Mouse (Mus musculus): Measurements from ENCODE around the gene Myl12a. TPM values are rescaled to one million over a fixed set of nuclear protein-coding genes. Genes with fewer than 3 reads are reported as not detected.

Gene Myl12a
- total RNA-seq, 4 experiments from 2014 or later, result 878 to 1,206 (median 1,167) TPM

DNA sequence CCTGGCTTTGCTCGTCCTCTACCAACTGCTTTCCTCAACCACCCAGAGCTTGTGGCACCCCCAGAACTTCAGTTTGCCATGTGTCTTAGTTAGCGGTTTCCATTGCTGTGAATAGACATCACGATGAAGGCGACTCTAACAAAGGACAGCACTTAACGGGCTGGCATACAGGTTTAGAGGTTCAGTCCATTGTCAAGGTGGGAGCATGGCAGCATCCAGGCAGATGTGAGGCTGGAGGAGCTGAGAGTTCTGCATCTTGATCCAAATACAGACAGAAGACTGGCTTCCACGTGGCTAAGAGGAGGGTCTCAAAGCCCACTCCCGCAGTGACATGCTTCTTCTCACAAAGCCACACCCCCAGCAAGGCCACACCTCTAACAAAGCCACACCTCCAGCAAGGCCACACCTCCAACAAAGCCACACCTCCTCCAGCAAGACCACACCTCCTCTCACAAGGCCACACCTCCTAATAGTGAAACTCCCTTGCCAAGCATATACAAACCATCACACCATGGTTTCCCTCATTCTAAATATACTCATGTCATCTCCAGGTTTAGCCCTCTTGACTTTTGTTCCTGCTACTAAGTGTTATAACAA lies 8.1 kb upstream of the Myl12a start:
- no peak for DNase-seq (ENCODE audit: low spot score)

DNA sequence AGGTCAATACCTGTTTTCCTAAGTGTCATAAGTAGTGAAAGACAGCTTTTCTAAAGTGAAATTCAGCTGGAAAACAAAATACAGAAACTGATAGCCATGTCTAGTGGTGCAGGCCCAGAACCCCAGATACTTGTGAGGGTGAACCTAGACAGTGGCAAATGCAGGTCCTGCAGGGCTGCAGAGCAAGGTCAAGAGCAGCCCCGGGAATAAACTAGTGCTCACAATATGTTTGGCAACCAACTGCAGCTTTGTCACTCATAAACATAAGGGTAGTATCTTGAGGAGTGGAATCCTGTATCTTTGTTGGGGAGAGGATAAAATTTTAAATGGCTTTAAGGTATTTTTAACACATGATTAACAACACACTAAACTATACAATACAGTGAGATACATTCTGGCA lies 7.1 kb upstream of the Myl12a start:
- DNase-seq (ENCODE audit: low spot score), result no peak

DNA sequence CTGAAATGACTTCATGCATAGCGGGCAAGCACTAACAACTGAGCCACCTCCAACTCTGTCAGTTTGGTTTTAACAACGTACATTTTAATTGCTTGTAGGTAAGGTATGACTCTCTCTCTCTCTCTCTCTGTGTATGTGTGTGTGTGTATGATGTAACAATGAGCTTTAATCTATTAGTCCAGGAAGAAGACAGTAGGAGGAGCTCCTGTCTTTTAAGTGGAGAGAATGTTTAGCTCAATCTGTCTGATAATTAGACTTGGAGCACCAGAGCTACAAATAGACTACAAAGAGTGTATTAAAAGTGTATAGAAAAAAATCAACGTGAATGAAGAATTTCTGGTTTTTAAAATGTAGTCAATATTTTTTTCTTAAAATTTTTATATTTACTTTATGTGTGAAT lies 6.0 kb upstream of the Myl12a start:
- DNase-seq (ENCODE audit: low spot score), result no peak

DNA sequence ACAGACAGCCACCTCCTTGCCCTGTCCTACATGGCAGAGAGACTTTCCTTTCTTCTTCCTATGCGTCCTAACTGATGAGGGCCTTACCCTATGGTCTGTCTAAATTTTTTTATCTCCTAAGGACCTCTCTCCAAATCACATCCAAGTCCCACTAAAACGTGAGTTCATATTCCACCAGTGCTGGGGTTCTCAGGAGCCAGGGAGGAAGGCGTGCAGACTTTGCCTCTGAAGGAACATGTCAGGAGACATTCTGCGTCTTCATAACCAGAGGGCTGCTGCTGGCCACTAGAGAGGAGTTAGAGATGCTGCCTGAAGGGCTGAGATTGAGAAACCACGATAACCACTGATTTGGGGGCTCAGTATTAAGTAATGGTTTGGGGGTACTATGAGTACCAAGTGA lies 4.3 kb upstream of the Myl12a start:
- no peak for DNase-seq (ENCODE audit: low spot score)

DNA sequence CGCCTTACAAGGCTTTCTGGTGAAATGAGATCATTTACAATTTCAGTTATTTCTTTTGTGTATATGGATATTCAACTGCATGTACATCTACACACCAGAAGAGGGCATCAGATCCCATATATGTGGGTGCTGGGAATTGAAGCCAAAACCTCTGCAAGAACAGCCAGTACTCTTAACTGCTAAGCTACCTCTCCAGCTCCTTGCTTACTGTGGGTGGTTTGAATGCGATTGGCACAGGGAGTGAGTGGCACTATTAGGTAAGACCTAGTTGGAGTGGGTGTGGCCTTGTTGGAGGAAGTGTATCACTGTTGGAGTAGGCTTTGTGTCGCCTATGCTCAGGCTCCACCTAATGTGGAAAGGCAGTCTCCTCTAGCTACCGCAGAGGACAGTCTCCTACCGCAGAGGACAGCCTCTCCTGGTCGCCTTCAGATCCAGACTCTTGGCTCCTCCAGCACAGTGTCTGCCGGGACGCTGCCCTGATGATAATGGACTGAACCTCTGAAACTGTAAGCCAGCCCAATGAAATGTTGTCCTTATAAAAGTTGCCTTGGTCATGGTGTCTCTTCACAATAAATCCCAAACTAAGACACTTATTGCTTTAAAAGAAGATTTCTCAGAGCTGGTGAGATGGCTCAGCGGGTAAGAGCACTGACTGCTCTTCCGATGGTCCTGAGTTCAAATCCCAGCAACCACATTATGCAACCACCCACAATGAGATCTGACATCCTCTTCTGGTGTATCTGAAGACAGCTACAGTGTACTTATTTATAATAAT lies 1.7 kb upstream of the Myl12a start:
- no peak for DNase-seq (ENCODE audit: low spot score)

DNA sequence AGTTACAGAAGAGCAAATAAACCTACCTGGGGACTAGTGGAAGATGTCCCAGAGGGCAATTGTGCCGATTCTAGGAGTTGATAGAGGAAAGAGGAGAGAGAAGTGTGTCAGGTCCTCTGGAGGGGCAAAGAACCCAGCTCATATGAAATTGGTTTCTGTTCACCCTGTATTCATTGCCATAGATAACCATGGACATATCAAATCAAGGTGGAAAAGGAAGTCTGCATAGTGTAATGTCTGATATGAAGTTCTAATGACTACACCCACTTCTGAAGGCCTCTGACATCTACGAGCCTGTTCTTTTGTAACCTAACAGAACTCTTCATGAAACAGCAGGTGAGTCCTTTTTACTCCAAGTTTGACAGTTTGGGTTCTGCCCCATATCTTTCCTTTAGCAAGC lies 1.0 kb upstream of the Myl12a start:
- no peak for DNase-seq (ENCODE audit: low spot score)

DNA sequence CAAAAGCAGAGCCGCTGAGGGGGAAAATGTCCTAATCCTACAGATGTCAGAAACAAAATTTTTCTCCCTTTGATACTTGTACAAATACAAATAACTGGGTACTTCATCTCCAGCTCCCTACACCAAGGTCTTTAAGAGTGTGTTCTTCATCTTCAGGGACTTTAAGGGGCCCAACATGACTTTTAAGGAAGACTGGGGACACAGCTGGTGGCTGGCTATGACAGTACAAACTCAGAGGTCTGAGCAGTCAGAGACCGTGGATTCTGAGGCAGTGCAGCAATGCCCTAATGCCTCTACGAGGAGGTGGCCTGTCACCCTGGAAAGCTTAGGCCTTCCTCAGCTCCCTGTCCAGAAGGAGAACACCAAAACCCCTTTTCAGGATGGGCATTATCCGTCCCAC lies 434 bp upstream of the Myl12a start:
- no peak for DNase-seq (ENCODE audit: low spot score)

DNA sequence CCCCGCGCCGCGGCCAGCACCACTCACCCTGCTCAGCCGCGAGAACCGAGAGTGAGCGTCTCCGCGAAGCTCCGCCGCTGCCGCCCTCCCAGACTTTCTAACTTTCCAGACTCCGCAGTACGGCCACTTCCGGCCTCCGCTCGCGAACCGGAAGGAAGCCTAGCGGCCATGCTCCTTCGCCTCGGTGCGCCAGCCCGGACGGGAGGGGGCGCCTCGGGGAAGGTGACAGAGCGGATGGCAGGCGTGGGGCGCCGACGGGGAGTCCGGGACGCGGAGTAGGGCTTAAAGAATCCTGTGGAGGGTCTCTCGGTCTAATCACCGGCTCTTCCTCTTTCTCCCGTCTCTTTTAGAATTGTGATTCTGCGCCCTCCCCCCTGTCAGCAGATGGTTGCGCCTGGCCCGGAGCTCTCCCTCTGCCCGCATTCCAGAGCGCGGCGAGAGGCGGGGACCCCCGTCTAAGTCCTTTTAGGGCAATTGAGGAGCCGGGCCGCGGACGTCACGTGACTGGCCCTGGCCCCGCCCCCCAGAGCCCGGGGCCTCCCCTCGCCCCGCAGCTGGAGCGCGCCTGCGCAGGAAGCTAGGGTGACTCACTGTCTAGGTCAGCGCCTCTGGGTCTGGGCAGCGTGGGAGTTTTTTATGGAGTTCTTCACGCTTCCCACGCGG lies 466 bp downstream of the Myl12a start, which contains the start of gene Myom1:
Gene Myom1, plus strand, starts transcription at position 553 of the 663 bp plus-strand sequence.
- DNase-seq (ENCODE audit: low spot score), result peak; percentile 98

DNA sequence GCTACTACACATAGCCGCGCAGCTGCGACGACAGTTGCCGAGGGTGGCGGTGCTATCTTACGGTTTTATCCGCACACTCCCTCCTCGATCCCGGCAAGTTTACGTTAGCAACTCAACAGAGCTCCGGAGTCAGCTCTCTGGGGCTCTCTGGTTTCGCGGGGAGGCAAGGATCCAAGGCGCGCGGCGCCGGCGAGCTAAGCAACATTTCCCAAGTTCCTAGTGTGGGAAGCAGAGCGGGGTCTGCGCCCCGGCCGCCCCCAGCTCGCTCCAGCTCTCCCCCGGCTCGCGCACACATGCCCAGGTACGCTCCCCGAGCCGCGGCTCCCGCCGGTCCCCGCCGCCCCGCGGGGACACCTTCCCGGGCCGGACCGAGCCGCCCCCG lies 988 bp downstream of the Myl12a start:
- DNase-seq (ENCODE audit: low spot score), result no peak

DNA sequence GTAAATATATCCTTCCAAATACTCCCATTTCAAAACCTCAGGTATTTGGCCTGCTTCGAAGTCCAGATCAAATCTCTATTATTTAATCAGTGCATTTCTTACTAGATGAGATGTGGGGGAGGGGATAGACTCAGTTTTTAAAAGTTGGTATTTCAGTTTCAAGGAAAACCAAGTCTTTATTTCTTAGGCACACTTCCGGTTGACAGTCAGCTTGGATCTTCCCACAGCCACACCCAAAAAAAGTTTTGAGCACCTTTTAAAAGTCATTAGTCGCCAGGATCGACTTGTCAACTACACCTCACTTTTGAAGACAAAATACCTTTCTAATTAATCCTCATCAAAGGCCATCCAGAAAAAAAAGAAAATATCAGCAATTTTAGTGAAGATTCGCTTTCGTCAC lies 1.6 kb downstream of the Myl12a start:
- no peak for DNase-seq (ENCODE audit: low spot score)

DNA sequence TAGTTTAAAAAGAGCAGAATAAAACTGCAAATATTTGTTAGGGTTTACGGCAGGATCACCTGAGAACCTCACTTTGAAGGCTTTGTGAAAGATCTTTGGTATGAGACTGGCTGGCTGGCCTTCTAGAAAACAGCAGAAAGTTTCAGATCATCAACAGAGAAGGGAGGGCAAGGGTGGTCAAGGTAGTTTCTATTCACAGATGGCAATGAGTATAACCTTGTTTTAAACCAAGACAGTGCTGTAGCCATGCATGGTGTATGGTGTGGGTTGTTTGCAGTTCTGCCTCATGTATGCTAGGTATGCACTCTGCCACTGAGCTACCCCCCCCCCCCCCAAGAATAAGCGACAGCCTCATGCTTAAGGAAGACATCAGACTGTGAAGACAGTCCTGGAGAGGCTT lies 2.4 kb downstream of the Myl12a start:
- no peak for DNase-seq (ENCODE audit: low spot score)

DNA sequence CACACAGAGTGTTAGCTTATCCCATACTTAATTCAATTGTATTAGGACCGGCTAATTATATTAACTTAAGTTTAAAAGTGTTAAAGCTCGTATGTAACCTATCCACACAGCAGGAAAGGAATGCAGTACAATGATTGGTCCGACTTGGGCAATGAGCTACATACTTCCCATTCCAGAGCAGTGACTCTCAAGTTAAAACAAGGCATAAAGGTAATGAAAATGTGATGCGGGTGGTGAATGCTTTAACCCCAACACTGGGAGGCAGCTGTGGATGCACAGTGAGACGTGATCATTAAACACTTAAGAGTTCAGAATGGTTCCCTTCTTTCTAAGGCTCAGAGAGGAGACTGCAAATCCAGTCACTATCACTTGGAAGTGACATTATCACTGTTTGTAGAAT lies 3.5 kb downstream of the Myl12a start:
- no peak for DNase-seq (ENCODE audit: low spot score)

DNA sequence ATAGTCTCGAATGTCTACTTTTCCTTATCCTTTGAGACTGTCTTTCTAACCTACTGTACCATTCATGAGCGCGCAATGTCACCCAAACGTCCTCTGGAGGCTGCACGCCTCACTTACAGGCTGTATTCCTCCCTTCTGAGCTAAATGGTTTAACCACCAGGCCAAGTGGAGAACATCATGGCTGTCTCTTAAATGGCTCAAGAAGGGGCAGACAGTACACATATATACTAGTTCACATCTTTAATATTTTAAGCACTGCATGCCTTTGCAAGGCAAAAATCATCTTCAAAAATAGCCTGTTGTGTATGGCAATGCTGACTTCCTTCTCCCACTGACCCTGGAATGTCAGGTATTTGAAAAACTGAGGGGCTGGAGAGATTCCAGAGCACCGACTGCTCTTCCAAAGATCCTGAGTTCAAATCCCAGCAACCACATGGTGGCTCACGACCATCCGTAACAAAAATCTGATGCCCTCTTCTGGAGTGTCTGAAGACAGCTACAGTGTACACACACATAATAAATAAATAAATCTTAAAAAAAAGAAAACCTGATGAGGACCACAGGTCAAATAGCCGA lies 4.2 kb downstream of the Myl12a start:
- DNase-seq (ENCODE audit: low spot score), result no peak

DNA sequence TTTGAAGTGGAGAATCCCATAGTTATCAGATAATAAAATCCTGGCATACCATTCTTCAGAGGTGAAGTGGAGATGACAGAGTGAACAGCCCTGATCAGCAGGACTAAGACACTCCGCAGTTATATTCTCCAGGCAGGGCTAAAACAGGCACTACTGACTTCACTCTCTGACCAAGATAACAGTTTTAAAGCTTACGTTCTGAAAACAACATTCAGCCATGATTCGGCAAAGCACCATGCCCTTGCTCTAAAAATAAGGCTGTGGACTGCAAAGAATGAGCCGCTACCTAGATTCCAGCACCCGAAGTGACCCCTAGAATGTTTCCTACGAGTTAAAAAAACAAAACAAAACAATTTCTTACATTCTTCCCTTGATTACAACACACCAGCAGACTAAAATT lies 4.8 kb downstream of the Myl12a start:
- DNase-seq (ENCODE audit: low spot score), result no peak

DNA sequence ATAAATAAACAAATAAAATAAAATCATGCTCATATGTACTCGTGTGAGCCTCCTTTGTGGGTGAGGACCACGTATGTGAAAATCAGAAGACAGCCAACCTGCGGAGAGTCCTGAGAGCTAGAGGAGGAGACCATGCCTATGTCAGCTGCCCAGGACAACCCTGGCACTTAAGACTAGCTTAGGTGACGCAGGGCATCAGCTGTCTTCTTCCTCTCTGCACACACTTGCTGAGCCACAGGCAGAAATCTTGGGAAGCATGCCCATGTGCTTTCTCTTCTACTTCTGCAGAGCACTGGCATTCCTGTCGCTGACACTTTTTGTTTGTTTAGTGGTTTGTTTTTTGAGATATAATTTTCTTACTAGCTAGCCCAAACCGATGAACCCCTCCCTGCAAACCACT lies 7.1 kb downstream of the Myl12a start:
- DNase-seq (ENCODE audit: low spot score), result no peak

DNA sequence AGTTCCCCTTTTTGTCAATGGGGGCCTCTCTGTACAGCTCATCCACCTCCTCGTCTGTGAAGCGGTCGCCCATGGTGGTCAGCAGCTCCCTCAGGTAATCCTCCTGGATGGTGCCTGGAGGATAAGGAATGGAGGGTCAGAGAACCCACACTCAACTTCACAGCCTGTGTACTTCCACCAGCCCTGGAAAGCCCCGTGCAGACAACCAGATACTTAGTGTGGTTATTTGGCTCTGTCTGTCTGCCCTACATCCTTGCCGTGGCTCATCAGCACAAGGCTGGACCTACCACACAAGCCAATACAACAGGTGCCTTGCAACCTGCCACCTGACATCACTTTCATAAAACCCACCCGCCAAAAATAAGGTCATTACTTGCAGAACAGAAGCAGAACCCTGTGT lies 8.0 kb downstream of the Myl12a start:
- no peak for DNase-seq (ENCODE audit: low spot score)

DNA sequence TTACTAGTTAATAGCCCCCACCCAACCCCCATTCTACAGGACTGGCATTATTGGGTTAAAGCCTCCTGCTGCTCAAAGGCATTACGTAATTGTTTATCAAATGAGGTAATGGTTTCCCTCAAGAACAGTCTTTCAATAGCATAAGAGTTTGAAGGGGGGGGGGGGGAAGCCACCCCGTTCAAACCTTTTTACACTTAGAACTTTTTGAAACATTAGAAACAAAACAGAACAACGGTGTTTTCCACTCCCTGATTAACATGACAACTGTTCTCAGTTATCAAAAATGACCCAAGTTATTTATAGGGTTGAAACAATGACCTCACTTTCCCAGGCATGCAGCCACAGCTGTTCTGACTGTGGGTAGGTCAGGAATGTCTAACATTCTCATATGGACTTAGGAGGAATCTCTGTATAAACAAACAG lies 9.3 kb downstream of the Myl12a start:
- DNase-seq (ENCODE audit: low spot score), result peak; percentile 78

DNA sequence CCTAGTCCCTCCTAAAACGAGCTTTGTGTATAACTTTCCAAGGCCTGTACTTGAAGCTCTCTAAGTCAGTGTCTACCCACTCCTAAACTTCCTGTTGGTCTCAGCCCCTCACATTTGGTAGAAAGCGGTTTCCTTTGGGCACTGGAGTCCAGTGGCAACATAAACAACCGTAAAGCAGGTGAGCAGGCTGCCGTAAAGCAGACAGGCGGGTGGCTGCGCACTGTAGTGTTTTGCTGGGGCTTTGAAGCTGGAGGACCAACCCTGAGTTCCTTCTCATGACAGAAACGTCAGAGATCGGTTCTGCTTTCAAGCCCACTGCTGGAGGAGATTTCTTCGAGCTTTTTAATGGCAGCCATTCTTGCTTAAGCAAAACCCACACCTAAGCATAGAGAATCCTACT lies 10.0 kb downstream of the Myl12a start:
- DNase-seq (ENCODE audit: low spot score), result no peak

DNA sequence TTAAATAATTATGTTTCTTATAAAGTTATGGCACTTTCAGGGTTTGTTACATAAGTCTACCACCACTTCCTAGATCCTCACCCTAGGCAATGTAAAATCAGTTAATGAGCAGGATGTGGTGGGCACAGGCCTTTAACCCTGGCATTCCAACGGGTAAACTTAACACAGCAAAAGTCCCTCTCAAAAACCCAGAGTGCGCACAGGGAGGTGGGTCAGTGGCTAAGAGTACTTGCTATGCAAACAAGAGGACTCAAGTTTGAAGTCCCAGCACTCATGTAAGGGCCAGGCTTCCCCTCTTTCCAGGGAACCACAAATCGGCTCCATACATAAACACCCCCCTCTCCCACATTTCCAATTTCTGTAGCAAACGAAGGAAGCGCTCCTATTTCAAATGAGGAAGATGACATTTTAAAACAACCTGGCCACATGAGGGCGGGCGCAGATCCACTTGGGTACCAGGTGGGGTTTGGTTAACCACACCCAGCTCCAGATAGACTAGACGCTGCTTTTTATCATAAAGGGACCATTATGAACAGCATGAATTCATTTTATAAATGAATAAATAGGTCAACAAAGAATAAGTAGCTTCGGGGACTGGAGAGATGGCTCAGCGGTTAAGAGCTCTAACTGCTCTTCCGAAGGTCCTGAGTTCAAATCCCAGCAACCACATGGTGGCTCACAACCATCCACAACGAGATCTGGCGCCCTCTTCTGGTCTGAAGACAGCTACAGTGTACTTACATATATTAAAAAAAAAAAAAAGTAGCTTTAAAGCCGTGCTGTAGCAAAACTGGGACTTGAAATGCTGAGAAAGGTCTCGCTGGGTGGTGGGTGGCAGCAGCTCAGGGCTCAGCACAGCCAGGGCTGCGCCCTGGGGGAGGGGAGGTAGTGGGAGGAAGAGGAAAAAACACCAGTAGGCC lies 10.7 kb downstream of the Myl12a start:
- no peak for DNase-seq (ENCODE audit: low spot score)

DNA sequence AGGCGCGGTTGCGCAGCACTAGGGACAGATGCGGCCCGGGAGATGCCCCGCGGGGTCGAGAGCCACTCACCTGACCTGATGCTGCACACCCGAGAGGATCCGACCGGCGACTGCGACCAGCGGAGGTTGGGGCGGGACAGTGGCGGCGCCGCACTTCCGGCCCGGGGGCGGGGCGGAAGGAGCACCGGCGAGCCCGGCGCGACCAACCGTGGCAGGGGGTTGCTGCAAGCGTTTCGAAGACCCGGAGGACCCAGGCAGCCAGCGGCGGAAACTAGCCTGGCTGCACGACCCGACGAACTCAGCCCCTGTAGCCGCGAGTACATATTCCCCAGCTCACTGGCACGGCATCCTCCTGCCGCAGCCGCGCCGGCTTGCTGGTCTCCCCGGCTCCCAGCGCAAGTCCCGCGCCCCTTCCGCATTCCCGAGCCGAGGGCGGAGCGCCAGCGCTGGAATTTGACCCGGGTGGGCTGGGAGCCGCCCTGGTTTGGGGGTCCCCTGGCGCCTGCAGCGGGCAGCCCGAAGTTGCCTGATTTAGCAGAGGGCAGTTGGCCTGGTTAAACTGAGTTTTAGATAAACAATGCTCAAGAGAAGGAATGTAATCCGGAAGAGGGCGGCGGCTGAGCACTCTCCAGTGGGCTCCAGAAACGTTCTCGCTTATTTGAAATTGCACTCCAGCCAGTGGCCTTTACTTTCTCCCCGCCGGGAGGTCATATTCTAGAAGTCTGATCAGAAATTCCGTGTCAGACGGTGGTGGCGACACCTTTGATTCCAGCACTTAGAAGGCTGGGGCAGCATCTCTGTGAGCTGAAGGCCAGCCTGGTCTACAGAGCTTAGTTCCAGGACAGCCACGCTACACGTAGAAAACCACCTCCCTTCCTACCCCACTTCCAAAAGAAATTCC lies 12.0 kb downstream of the Myl12a start:
- peak; percentile 83 for DNase-seq (ENCODE audit: low spot score)

DNA sequence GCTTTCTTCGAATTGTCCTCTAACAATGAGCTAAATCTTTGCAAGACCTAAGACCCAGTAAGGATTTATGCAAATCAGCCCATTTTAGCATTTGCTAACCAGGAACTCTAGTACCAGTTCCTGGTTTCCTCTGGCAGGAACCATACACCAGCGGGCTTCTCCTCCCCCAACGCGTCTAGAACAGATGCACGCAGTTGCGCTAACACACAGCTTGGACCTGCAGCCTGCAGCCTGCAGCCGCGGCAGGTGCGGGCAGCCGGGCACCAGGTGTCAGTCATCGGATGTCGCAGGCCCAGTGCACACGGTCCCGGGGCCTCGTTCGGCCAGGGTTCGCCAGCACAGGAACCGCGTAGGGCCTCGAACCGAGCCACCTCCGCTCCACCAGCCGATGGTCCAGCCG lies 12.7 kb downstream of the Myl12a start:
- no peak for DNase-seq (ENCODE audit: low spot score)
